Mouse (Mus musculus) gastrocnemius, postnatal 10 days (tissue): ENCODE measurements around the gene Kmt2b. TPM values are rescaled to one million over a fixed set of nuclear protein-coding genes. Genes with fewer than 3 reads are reported as not detected.

Experiments
- DNase-seq: peaks from one replicate; pipeline ENCODE4 v3.0.0; 2021; ENCODE audit warnings: mixed read lengths
- long read RNA-seq, 2 experiments: library from polyadenylated mRNA; stranded (forward); transcript quantifications; one replicate each; pipeline ENCODE4 v2.0.0; 2021
- total RNA-seq, 2 experiments: library from RNA; stranded (reverse); gene quantifications; 2 replicates each; pipeline ENCODE4 v1.2.3; 2021

Kmt2b gene
- 10 to 100 TPM; 21.4 to 26.8 TPM for total RNA-seq
- long read RNA-seq, experiment 1, partial matches to known transcripts: 13 of 15 reads
- long read RNA-seq, experiment 1, other reads (novel, unspliced or antisense): 2 of 15 reads
- long read RNA-seq, experiment 2, partial matches to known transcripts: 8 of 11 reads
- long read RNA-seq, experiment 2, other reads (novel, unspliced or antisense): 3 of 11 reads

GRCm38 (mm10) chr7:30588676-30589434 is at the start of gene Kmt2b:
Gene Kmt2b (minus strand): TSS chr7:30588726.
- peak; percentile 92 for DNase-seq

- no peak for DNase-seq
Measured at GRCm38 (mm10) chr7:30636395-30636794, 47.9 kb upstream of the Kmt2b start.

- no peak for DNase-seq
Measured at GRCm38 (mm10) chr7:30635752-30636151, 47.2 kb upstream of the Kmt2b start, which contains the start of gene Etv2. Gene Etv2 (minus strand): TSS chr7:30635852.

DNA sequence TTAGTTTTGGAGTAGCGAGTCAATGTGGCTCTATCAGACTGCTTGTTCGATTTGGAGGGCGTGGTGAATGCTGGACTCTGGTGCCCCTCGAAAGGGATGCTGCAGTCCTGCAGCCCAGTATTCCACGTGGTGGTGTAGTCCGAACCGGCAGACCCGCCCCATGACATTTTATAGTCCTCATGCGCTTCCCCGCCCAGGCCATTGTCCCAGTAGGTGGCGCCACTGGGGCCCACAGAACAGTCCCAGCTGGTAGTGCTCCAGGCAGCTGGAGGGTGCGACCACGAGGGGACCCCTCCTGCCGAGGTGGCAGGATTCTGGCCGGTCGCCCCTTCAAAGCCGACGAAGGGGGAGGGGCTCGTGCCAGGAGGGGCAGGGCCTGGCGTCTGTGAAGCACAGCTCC is 46.1 kb upstream of the Kmt2b start:
- peak; percentile 60 for DNase-seq

DNA sequence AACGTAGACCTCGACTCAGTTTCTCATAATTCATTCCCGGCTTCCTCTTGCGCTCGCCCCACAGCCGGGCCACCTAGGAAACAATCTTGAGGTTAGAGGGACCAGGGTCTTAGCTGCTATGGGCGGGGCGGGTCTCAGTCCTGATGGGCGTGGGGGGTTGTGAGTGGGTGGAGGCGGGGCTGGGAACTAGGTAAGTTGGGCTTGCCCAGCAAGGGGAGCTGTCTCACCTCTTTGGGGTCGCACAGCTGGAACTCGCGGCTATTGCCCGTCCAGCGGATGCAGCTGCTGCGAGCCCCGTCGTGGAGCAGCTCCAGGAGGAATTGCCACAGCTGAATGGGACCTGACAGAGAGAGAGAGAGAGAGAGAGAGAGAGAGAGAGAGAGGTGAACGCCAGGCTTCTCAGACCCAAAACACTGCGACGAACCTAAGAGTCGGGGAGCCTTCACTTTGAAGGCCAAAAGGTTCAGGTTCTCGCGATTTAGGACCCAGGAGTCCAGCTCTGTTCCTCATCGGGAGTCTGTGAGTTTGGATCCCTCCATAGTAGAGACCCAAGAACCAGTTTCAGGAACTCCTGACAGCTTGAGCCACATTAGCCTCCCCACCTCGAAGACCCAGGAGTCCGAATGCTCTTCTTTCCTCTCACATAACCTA is 45.4 kb upstream of the Kmt2b start:
- DNase-seq: no peak

DNA sequence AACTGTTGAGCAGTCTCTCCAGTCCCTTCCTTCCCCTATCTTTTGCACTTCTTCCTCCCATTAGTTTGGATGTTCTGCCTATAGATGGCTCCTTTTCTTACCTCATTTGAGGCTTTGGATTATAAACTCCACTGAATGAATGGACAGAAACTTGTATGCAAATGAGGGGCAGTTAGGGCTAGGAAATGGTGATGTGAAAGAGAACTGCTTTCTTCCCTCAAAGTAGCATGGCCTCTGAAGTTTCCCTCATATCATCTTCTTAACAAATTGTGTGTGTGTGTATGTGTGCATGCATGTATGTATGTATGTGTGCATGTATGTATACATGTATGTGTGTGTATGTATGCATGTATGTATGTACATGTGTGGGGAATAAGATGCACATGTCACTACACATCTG is 40.5 kb upstream of the Kmt2b start:
- no peak for DNase-seq

DNA sequence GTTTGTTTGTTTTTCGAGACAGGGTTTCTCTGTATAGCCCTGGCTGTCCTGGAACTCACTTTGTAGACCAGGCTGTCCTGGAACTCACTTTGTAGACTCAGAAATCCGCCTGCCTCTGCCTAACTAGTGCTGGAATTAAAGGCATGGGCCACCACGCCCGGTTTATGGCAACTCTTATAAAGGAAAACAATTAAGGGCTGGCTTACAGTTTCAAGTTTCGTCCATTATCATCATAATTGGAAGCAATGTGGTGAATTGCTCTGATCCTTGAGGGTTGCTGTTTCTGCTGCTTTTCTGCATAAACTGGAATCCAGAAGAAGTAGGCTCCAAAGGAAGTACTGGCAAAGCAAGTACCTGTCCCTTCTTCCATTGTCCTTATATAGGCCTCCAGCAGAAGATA is 38.1 kb upstream of the Kmt2b start:
- no peak for DNase-seq

GRCm38 (mm10) chr7:30625530-30626384 is 37.2 kb upstream of the Kmt2b start, which contains the start of gene Cox6b1:
Gene Cox6b1 (minus strand): TSS chr7:30626151.
- DNase-seq: peak; percentile 87

DNA sequence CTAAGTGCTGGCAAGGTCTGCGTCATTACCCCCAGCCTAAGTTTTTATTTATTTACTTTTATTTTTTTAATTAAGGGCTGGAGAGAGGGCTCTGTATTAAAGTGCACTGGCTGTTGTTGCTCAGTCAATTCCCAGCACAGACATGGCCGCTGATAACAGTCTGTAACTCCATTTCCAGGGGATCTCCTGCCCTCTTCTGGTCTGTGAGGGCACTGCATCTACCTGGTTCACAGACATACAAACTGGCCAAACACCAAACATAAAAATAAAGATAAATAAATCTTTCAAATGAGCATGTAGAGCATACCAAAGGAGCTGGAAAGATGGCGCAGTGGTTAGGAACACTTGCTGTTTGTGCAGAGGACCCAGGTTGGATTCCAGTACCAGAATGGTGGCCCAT is 30.7 kb upstream of the Kmt2b start:
- no peak for DNase-seq

DNA sequence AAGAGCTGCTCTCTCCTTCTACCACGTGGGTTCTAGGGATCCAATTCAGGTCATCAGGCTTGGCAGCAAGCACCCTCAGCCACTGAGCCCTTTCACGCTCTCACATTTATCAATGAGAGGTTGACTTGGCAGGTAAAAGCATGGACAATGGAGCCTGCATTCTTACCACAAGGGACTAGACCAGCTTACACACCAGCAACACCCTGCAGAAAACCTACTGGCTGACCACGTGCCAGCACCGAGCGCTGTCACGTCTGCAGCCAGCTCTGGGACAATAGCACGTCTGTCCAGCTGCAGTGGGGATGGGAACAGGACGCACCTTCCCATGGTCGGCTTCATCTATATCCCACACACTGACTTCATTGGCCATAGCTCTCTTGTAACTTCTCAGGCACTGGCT is 30.1 kb upstream of the Kmt2b start:
- DNase-seq: no peak

- DNase-seq: no peak
Measured at GRCm38 (mm10) chr7:30615049-30615760, 26.7 kb upstream of the Kmt2b start.

- DNase-seq: no peak
Measured at GRCm38 (mm10) chr7:30614454-30614853, 25.9 kb upstream of the Kmt2b start.

DNA sequence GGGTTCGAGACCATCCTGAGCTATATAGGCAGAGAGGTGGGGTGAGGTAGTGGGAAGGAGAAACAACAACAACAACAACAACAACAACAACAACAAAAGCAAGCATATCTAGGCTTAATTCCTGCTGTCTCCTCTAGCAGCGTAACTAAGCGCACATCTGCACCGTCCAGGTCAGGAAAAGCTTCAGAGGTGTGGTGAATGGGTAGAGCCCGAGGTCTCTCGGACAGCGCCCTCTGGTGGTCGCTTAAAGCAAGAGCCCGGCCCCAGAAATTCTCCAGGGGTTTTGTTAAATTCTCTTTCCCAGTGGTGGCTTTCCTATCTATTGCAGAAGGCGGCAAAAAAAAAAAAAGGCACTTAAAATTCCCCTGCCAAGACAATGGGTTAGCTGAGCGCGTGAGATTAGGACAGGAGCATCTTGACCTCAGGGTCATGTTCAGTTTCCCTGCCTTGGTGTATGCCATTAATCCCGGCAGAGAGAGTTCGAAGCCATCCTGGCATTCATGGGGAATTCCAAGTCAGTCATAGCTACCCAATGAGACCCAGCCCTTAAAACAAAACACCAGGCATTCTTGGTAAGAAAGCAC is 25.1 kb upstream of the Kmt2b start:
- DNase-seq: peak; percentile 66

GRCm38 (mm10) chr7:30612654-30613402 is 24.3 kb upstream of the Kmt2b start, which contains the start of gene Upk1a:
Gene Upk1a (minus strand): TSS chr7:30612847.
- no peak for DNase-seq

GRCm38 (mm10) chr7:30610043-30610442 is 21.5 kb upstream of the Kmt2b start:
- DNase-seq: no peak

- DNase-seq: no peak
Measured at GRCm38 (mm10) chr7:30608476-30608875, 19.9 kb upstream of the Kmt2b start.

DNA sequence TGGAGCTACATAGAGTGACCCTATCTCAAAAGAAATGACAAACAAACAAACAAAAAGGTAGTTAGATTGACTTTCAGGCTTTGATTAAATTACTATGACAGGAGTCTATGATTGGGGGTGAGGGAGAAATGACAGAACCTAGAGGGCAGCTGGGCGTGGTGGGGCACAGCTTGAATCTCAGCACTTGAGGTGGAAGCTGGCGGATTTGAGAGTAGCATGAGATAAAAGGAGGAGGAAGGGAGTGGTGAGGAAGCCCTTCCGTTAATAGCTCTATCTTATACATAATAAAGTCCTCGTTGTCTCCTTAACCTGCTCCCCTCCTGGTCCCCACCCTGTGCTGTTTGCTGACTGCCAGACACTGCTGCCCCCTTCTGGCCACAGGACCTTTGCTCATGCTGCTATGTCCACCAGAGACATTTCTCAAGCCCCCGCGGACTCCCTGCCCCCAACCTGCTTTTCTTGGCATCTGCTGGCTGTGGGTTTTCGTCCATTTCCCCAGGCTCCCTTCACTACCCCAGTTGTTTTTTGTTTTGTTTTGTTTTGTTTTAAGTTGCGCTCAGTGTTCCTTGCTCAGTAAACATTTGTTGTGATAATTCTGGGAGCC is 19.3 kb upstream of the Kmt2b start:
- DNase-seq: peak; percentile 47

- DNase-seq: no peak
Measured at GRCm38 (mm10) chr7:30604944-30605343, 16.4 kb upstream of the Kmt2b start.

GRCm38 (mm10) chr7:30604424-30604823 is 15.9 kb upstream of the Kmt2b start:
- DNase-seq: no peak

DNA sequence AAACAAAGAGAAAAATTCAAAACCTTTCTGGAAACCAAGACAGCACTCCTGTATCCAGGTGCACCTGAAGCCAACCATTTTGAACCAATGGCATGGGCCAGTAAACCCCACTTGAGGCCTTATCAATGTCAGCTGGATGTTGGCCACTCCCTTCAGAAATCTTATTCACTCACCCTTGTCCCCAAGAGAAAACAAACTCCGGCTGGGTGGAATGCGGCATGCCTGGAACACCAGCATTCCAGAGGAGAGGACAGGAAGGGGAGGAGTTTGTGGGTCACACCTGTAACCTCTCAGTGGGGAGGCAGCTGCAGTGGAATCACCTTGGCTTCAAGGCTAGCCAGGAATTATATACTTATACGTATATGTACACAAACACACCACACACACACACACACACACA is 14.1 kb upstream of the Kmt2b start:
- no peak for DNase-seq
